Mouse (Mus musculus) heart, postnatal 14 days (tissue): ENCODE measurements around the gene Ccdc144b. TPM values are rescaled to one million over a fixed set of nuclear protein-coding genes. Genes with fewer than 3 reads are reported as not detected.

ENCODE experiments used
- DNase-seq, 2 experiments: peaks; one replicate each; pipeline ENCODE4 v3.0.0; 2021 to 2022
- intact Hi-C: fragments of 180-260 bp; cut with DNase I; formaldehyde crosslinking; loops from one replicate; pipeline ENCODE4 v1.15.1; 2025
- total RNA-seq, 2 experiments: library from RNA; stranded (reverse); gene quantifications; 2 replicates each; pipeline ENCODE4 v1.2.3; 2021

Ccdc144b gene
- total RNA-seq, 2 experiments from 2014 or later: not detected

- DNase-seq: no peak
- intact Hi-C loops: no loop called here
These were observed 21.4 kb downstream of the Ccdc144b start for GRCm38 (mm10) chr3:36031740-36032510.

DNA sequence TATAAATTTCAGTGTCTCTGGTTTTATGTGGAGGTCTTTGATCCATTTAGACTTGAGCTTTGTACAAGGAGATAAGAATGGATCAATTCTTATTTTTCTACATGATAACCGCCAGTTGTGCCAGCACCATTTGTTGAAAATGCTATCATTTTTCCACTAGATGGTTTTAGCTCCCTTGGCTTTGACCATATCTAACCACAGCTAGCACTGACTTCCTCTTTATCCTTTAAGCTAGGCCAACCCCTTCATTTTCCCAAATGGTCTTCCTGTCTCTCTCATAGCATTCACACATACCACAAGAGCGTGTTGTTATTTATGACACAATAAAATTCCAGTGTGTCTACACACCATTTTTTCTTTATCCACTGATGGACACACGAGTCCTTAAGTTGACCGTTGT is 23.4 kb downstream of the Ccdc144b start:
- no peak for DNase-seq
- intact Hi-C loops: no loop called here

- DNase-seq: no peak
- intact Hi-C loops: no loop called here
These were observed 27.6 kb downstream of the Ccdc144b start for GRCm38 (mm10) chr3:36025732-36026131.

GRCm38 (mm10) chr3:36011239-36011638 is 42.1 kb downstream of the Ccdc144b start:
- DNase-seq: no peak
- intact Hi-C loops: no loop called here

DNA sequence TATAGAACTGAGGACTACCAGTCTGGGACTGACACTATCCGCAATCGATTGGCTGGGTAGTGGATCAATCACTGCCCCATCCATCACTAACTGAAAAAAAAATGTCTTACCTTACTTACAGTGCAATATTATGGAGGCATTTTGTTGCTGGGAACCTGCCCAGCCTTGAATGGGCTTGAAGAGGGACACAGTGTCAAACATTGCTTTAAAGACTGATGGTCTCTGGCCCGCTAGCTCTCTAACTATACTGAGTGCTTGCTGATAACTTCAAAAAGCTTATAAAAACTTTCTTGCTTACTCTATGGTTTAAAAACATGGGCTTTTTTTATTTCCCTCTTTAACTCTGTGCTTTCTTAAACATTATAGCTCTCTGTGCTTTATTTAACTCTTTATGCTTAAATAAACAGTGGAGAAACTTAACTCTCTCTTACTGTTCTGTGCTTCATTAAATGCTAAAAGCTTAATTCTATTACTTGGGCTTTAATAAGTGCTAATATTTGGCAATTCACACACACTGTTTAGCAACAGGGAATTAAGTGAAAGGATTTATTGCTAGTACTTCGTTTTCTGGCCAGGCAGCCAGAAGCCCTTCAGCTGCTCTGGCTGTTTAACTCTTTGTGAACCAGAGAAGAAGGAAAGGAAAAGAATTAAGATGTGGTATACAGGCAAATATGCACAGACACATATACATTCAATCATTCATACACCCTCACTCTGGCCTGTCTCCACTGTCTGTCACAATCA is 44.8 kb downstream of the Ccdc144b start:
- DNase-seq: no peak
- intact Hi-C loops: no loop called here

DNA sequence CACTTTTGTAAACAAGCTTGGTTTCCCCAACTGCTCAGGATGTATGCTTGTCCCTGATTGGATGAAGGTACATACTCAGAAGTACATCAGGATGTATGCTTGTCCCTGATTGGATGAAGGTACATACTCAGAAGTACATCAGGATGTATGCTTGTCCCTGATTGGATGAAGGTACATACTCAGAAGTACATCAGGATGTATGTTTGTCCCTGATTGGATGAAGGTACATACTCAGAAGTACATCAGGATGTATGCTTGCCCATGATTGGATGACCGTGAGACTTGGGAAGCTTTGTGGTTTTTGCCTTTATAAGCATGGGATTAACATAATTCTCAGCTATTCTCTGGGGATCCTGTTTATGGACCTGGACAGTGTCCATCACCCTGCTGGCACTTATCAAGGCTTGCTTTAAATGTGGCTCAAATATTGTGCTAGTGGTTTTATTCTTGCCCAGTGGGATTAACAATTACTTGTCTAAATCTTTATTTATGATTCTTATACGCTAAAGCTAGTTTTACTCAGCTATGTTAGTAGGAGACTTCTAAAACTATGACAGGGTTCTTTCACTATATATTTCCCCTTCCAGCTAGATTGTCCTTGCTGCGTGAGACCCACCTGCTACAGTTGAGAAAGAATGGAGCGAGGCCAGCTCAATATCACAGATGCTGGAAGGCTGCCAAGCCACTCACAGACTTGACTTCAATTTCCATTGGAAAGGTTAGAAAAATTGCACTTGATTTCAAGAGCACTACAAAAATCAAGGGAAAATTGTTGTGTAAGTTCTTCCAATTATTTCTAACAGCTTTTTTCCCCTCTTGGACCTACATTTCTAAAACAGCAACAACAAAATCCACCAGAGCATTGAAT is 49.1 kb downstream of the Ccdc144b start:
- intact Hi-C loops: no loop called here
- DNase-seq: peak; percentile 6 to 18

DNA sequence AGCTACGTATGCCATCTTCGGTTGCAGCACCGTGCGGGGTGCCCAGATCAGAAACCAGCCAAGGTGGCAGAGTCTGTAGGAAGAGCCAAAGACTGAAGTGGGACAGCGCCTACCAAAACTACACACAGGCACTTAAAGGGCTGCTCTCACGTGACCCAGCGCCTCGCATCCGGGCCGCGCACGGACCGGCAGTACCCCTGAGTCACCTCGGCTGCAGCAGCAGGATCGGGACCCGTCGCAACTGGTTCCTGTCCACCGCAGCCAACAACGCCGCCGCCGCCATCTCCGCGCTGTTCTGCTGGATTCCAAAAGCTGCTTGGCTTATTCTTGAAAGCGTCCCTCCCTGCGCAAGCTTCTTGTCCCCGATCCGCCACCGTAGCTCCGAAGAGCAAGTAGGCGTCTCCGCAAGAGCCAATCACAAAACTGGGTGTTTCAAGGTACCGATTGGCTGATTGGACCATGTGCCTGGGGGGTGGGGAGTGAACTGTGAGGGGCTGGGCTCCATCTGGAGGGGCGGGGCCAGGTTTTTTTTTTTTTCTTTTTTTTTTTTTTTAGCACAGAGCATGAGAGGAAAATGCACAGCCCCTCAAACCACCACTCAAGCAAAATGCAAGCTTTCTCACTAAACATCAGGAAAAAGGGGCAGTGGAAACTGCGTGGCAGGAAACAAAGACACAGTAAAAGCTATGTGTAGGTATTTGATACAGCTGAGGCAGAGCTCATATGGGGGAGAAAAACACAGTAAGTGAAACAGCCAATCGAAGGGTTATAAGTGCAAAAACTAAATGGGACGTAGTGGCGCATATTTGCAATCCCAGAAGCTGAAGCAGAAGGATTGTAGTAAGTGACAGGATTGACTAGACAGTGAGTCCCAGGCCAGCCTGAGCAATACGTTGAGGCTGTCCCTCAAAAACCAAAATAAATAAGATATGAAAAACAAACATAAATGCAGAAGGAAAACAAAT is 52.8 kb downstream of the Ccdc144b start, which contains the start of gene Mccc1:
Gene Mccc1, minus strand, starts transcription at position 404 of the 965 bp plus-strand sequence.
- peak; percentile 91 to 92 for DNase-seq
- intact Hi-C loops: no loop called here

DNA sequence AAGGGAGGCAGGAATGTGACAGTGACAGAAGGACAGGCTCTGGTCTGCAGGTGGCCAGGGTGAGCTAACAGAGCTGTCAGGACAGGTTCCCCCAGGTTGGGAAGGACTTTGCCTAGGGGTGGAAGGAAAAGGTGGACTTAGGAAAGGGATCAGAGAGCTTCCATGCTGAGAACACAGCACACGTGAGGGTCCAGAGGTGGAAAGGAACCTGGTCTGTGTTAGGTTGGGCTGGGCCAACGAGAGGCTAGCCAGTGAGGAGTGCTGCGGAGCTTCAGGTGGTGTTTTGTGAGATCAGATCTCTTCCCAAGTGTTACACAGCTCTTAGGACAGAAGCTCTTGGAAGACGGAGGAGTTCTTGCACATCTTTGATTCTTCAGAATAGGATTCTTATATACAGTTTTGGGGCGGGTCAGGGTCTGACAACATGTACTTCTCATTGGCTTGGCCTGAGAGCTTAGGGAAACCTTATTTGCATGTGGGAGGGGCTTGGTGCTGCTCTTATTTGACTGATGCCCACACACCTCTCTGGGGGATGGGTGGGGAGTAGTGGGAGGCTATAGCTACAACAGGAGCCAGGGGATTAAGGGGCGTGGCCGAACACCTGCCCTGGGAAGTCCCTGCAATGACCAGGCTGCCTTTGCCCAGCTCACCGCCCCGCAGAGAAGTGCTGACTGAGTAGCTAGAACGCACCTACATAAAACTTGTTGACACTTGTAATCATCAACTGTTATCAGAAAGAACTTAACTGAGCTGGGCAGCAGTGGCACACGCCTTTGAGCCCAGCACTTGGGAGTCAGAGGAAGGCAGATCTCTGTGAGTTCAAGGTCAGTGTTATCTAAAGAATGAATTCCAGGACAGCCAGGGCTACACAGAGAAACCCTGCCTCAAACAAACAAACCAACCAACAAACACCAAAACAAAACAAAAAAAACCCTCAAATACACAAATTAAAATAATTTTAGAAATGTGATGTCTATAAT is 58.5 kb downstream of the Ccdc144b start:
- intact Hi-C loops: loop anchor here (5.0 kb wide), 1 partner anchor 63 kb away; no protein-coding TSS in a partner anchor
- no peak for DNase-seq

DNA sequence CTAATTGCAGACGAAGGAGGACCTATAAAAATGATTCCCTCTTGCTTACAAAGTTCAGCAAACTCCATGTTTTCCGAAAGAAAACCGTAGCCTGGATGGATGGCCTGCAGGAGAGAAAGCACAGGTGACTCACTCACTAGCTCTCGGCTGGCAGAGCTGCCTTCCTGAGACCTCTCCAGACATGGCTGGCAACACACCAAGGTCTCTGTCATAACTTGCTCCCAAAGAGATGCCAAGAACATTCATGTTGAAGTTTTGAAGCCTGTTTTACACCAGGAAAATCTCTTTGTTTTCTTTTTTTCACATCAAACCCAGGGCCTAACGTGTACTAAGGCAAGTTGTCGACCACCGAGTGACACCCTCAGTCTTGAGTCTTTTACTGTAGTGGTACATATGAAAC is 62.6 kb downstream of the Ccdc144b start:
- DNase-seq: no peak
- intact Hi-C loops: no loop called here

DNA sequence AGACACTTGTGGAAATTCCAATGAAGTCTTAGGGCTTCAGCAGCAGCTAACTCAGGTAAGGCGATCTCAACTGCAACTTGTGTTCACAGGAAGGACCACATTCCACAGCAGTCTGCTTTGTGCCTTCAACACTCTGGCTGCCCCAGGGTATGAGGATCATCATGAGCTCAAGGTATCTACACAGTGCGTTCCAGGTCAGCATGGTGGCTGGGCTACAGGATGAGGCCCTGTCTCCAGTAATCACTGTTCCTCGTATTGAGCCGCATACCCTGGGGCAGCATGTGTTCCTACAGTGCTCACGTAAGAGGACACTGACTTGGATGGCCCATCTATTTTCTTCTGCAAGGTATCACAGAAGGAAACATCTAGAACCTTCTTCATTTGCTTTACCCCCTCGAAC is 65.3 kb downstream of the Ccdc144b start:
- DNase-seq: no peak
- intact Hi-C loops: no loop called here

DNA sequence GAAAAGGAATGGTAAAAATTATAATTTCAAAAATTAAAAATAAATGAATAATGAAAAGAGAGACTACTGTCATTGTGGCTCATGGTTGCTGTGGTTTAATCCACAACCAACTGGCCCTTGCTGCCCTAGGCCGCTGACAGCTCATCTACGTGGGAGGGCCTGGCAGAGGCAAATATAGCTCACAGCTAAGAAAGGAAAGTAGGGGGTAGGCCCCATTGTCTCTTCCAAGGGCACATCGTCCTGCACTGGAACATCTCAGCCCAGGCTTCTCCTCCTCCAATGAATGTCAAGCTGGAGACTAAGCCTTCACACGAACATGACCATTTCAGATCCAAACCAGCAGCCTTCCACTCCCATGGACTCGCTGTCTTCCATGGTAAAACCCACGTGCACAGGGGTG is 67.1 kb downstream of the Ccdc144b start:
- intact Hi-C loops: no loop called here
- no peak for DNase-seq

DNA sequence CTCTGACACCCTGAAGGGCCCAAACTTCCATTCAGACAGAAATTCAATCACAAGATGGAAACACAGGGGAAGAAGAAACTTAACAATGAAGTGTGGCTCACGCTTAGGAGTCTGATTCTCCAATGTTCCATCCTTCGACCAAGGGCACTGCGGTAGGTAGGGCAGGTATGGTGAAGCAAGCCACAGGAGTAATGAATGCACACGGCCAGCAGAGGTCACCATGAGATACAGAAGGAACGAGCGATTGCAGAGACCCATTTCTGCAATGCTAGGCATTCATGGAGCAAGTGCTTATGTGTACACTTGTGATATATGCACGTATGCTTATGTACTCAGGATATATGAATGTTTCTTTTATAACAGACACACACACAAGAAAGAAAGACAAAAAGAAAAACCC is 79.8 kb downstream of the Ccdc144b start:
- peak; percentile 19 to 28 for DNase-seq
- intact Hi-C loops: loop anchor here (2.0 to 5.0 kb wide), 2 partner anchors 89 to 286 kb away; no protein-coding TSS in a partner anchor

DNA sequence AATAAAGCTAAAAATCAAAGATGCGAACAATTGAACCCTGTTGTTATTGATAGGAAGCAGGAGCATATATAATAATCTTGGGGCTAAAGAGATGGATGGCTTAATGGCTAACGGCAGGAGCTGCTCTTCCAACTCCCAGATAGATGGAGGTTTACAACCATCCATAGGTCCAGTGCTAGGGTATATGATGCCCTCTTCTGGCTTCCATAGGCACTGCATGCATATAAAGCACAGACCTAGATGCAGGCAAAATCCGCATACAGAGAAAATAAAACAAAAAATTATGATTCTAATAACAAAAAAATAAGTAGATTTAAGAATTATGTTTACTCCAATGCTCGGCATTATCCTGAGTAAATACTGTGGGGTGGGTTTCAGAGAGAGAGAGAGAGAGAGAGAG is 80.4 kb downstream of the Ccdc144b start:
- DNase-seq: peak in 1 of 2 experiments; percentile 23
- intact Hi-C loops: loop anchor here (2.0 to 5.0 kb wide), 2 partner anchors 90 to 286 kb away; no protein-coding TSS in a partner anchor

DNA sequence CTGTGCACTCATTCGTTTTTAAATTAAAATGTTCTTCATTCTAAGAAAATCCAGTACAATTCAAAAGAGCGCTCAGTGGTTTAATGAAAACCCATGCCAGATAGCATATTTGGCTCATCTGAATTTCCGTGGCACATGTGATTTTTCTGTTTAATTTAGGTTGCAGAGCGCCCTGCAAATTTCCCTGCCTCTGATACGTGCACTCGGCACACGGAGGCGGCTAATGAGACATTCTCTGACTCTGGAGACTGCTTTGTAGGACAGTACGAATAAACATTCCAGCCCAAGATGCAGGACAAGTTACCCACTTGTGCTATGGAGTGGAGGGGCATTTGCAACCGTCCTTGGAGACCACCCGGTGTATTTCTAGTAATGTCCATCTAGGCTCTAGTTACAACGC is 82.2 kb downstream of the Ccdc144b start:
- DNase-seq: no peak
- intact Hi-C loops: loop anchor here (5.0 kb wide), 1 partner anchor 284 kb away; no protein-coding TSS in a partner anchor

DNA sequence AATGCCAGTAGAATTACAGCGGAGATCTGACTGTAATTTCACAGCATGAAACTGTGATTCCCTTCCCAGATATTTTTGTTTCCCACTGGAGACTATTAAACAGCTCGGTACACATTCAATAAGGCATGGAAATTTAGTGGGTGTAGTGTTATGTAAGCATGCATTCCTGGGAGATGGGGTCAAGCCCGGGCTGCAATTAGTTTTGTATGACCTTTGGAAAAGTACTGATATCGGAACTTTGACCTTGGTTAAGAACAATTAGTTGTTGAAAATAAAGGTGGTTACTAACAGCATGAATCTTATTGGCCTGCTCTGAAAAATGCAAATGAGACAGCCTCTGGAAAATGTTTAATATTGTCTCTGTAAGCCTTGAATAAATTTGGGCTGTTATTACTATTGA is 82.9 kb downstream of the Ccdc144b start:
- intact Hi-C loops: loop anchor here (5.0 kb wide), 1 partner anchor 283 kb away; no protein-coding TSS in a partner anchor

DNA sequence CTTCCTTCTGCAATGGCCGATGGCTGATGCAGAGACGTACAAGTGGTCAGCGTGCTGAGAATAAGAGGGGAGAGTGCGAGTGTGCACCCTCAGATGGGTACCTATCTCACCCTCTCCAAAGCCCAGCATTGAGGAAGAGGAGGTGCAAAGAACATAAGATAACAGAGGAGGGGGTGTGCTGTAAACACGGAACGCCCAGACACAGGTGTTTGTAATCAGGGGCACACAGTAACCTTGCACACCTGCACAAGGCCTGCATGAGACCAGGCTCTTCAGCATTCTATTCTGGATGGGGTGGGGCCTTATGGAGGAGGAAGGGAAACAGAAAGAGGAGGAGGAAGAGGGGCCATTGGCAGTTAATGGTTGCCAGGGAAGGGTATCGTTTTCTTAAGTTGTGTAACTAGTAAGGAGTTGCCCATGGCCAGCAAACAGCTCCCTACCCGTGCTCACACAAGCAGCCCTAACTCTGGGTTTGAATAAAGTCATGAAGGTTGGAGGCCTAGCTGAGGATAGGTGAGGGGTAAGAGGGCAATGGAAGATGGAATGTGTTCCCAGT is 85.9 kb downstream of the Ccdc144b start:
- intact Hi-C loops: no loop called here

More for the DNA sequence above, 82.9 kb downstream of the Ccdc144b start:
- no peak for DNase-seq

DNA sequence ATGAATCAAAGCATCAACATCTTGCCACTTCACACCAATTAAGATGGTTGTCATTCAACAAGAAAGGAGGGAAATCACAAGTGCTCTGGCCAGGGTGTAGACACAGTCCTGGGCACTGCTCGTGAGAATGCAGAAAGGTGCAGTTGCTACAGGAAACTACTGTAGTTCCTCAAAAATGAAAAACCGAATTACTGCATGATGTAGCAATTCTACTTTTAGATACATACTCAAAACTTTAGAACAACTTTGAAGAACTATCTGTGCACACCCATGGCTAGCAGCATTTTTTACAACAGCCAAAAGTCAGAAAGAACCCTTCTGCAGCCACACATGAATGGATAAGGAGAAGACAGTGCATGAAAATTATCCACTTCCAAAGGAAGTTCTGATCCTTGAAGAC is 86.9 kb downstream of the Ccdc144b start:
- no peak for DNase-seq
- intact Hi-C loops: no loop called here

More for the DNA sequence above, 85.9 kb downstream of the Ccdc144b start:
- DNase-seq: no peak

GRCm38 (mm10) chr3:35964928-35965327 is 88.4 kb downstream of the Ccdc144b start:
- no peak for DNase-seq
- intact Hi-C loops: no loop called here
